Mouse (Mus musculus): ENCODE measurements at regions not wholly inside any gene's neighbourhood (a gene's known extent, or its start where the extent isn't known, plus 50 kb on each side); places are given as distances from the start of the nearest gene placed in this dataset.

GRCm38 (mm10) chr9:14222936-14223335, 51.9 kb upstream of the Sesn3 start:
- TF ChIP-seq CTCF (IDR thresholded peaks at IDR 0.05): no peak
- no peak for TF ChIP-seq EP300 (IDR thresholded peaks at IDR 0.05)
